Mouse (Mus musculus): Measurements from ENCODE around the gene Fbxw8.

Fbxw8 gene

DNA sequence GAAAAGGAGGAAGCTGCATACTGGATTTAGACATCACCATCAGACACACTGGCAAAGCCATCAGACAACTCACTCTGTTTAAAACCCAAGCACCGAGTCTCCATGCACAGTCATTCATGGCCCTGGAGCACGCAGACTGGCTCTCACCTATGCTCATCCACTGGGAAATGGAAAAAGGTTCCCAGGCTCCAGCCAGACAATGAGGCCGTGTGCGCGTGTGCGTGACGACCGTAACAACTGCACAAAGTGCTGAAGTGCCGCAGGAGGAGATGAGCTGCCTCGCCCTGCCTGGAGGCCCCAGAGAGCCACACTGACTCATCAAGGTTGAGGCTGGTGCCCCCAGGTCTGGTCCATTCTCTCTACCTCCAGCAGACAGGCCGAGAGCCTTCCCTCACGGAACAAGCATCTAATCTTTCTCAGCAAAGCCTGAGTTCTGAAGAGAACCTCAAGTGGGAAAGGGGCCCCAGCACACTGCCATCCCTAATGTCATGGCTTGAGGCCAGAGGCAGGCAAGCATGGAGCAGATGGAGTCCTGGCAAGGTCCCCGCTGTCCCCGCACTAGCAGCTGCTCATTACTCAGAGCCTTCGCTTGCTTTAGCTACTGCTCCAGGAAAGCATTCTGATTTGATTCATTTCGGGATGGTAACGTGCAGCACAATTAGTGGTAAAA, 47.0 kb downstream of the Fbxw8 start:
- DNase-seq (ENCODE audit: low read depth, low spot score) = no peak

DNA sequence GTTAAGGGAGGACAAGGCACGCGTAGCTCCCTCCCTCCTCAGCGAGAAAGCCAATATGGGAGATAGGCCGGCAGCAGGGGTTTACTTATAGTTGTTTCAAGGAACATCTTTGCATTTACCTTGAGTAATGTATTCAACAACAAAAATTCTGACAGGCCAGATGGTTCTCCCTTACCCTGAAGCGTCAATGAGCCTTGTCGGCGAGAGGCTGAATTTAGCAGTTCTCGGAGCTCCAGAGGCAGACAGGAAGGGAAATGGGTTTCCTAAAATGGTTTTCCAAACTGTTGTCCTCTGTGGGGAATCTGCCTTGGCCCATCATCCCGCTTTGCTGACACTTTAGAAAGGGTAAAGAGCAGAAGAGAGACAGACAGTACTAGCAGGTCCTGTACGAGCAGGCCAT, 48.6 kb downstream of the Fbxw8 start:
- no peak for DNase-seq (ENCODE audit: low read depth, low spot score)

DNA sequence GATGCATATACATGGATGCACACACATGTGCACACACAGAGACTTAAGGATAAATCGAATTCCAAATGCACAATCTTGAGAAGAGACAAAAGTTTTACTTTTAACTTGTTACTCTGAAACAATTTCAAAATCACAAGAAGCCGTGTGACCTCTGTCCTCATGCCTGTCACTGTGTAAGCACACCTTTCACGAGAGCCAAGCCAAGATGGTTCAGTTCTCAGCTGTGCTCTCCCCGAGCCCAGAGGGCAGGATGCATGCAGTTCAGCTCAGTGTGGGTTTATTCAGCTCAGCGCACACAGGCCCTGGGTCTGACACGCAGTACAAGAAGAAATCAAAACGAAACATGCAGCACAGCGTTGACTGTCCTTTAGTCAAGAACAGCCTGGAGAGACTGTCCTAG, 49.7 kb downstream of the Fbxw8 start:
- DNase-seq (ENCODE audit: low read depth, low spot score) = no peak

DNA sequence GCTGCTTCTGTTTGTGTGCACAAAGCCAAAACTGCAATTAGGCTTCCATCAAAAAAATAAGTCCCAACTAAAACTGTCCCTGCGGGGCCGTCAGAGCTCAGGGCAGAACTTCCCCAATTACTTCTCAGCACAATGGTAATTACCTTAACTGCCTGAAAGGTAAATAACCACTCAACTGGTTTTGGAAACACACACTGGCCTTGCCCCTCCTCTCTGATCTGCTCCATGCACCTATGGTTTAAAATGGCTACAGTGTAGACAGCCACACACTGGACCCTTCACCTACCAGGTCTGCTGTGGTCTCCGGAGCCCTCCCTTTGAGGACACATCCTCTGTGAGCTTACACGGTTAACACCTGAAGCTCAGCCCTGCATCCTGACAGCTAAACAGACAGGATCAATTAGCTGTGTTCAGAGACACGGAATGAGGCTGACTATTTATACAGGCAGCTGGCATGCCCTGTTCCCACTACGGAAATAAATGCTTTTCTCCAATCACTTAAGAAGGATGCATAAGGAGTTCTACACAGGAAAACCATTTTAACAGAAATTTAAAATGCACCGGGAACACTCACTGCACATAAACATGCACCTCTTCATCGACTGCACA, 55.3 kb downstream of the Fbxw8 start:
- no peak for DNase-seq (ENCODE audit: low read depth, low spot score)

DNA sequence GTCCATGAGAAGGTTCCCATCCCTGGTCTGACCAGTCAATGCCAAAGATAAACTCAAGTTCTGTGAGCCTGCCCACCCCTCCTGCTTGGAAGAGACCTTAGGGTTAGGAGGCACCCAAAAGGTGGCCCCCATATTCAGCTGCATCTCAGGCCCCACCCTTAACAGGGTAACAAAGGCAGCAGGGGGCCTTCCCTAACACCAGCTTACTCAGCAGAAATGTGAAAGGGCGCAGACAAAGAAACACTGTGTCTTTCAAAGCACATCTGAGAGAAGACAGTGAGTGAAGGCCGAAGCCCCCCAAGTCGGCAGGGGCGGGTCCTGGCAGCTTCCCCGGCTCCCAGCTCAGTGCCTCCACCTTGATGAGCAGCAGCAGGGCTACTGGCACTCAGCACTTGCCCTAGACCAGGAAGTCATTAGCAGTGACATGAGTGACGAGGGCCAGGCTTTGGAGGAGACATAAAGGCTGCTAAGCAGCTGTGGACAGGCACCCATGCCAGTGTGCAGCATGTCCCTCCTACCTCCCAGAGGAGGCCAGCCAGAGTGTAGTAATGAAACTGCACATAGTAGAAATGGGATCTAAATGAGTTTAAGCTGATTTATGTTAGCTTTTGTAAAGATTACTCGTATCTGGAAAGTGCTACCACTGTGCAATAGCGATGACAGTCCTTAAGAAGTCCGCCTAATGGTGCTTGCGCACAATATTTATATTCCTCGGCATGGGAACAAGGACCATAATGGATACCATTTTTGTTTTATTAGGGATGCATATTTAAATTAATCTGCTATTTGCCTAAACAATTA, 56.0 kb downstream of the Fbxw8 start:
- no peak for DNase-seq (ENCODE audit: low read depth, low spot score)

- no peak for DNase-seq (ENCODE audit: low read depth, low spot score)
Observed at GRCm38 (mm10) chr5:118096317-118096716, 58.9 kb downstream of the Fbxw8 start.

GRCm38 (mm10) chr5:118095849-118096248, 59.4 kb downstream of the Fbxw8 start:
- DNase-seq (ENCODE audit: low read depth, low spot score) = no peak

- DNase-seq (ENCODE audit: low read depth, low spot score) = no peak
Observed at GRCm38 (mm10) chr5:118095433-118095832, 59.8 kb downstream of the Fbxw8 start.

DNA sequence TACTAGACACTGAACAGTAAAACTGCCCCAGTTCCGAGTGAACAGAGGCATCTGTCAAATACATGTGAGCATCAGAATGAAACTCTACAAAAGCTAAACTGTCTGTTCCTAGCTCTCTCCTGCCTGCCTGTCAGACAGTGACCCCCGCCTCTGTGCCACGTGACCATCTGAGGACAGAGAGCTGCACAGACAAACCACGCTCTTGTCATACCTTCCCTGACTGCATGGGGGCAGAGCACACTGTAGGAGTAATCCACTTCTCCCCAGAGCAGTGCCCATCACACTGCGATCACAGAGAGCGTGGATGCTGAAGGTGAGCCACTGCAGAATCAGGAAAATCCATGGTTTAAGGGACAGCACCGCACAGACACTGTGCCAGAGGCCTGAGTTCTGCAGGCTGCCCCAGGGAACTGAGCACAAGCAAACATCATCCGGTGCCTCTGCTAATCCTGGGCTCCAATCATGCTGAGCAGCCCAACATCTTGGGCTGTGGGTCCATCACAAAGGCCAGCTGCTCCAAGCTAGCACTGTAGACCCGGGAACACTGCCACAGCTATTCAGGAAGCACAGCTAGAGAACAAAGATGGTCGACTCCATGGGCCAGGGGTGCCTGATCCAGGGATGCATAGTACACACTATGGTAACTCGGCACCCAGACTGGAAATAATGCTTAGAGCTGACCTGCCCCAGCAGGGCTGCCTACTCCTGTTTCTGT, 61.8 kb downstream of the Fbxw8 start:
- no peak for DNase-seq (ENCODE audit: low read depth, low spot score)

- peak; percentile 46 for DNase-seq (ENCODE audit: low read depth, low spot score)
Observed at GRCm38 (mm10) chr5:118090837-118091236, 64.4 kb downstream of the Fbxw8 start.

DNA sequence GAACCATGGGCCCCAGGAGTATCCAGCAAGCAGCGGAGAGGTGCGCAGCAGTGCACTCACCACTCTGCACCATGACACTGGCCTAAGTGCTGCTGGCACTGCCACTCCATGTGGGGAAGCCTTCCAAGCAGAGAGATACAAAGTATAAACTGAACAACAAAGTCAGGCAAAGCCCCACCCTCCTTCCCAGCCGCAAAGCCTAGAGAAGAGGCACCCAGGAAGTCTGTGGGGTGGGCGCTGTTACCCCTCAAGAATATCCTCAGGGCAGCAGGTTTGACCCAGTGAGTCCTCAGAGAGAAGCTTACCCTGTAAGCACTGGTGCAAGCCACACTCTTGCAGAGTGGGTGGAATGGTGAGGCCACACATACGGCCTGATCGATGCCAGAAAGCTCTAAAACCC, 65.2 kb downstream of the Fbxw8 start:
- DNase-seq (ENCODE audit: low read depth, low spot score) = no peak

- no peak for DNase-seq (ENCODE audit: low read depth, low spot score)
Observed at GRCm38 (mm10) chr5:118089102-118089501, 66.2 kb downstream of the Fbxw8 start.

- no peak for DNase-seq (ENCODE audit: low read depth, low spot score)
Observed at GRCm38 (mm10) chr5:118086956-118087355, 68.3 kb downstream of the Fbxw8 start.

GRCm38 (mm10) chr5:118085313-118085712, 70.0 kb downstream of the Fbxw8 start:
- peak; percentile 66 for DNase-seq (ENCODE audit: low read depth, low spot score)

GRCm38 (mm10) chr5:118084171-118084727, 71.0 kb downstream of the Fbxw8 start:
- no peak for DNase-seq (ENCODE audit: low read depth, low spot score)

DNA sequence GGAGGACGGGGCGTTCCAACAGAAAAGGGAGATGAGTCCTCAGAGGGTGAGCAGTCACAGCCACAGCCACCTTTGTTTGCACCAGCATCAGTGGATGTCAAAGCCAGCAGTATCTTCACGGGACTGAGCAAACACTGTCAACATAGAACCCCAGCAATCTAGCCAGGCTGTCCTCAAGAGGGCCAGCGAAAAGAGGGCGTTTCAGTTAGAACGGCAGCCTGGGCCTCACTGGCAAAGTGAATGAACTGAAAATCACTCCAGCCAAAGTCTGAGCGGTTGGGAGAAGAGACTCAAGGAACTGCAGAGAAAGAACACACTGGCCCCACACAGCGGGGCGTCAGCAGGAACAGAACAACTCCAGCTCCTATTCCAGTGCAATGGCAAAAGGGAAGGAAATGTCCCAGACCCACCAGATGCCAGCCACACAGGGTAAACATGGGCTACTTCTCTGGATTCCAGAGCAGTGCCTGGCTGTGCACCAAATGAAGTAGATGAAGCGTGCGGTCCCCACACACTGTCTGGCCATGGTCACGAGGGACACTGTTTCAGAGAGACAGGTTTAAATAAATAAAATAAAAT, 72.1 kb downstream of the Fbxw8 start:
- DNase-seq (ENCODE audit: low read depth, low spot score) = no peak

GRCm38 (mm10) chr5:118081996-118082395, 73.3 kb downstream of the Fbxw8 start:
- peak; percentile 22 for DNase-seq (ENCODE audit: low read depth, low spot score)

- no peak for DNase-seq (ENCODE audit: low read depth, low spot score)
Observed at GRCm38 (mm10) chr5:118081374-118081949, 73.8 kb downstream of the Fbxw8 start.

GRCm38 (mm10) chr5:118079839-118080250, 75.4 kb downstream of the Fbxw8 start:
- peak; percentile 55 for DNase-seq (ENCODE audit: low read depth, low spot score)

DNA sequence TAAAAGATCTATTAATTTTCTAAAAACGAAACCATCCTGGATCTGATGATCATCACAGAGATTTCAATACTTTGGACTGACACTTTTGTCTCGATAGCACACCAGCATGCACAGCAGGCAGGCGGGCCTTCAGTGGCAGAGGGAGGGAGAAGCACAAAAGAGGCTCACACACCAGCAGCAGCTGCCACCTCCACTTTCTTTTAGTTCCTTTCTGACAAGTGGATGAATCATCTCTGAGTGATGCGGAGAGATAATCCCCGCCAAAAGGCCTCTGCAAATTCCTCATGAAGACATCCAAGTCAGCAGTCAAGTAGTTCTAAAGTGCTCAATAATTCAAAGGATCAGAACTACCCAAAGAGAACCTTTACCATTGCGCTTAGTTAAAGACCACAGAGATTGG, 75.9 kb downstream of the Fbxw8 start:
- DNase-seq (ENCODE audit: low read depth, low spot score) = no peak

- no peak for DNase-seq (ENCODE audit: low read depth, low spot score)
Observed at GRCm38 (mm10) chr5:118078550-118078949, 76.7 kb downstream of the Fbxw8 start.
